Mouse (Mus musculus) hindbrain, embryonic 10.5 days (tissue): ENCODE data around the gene Npw. TPM values are rescaled to one million over a fixed set of nuclear protein-coding genes. Genes with fewer than 3 reads are reported as not detected.

ENCODE experiments used
- DNase-seq: peaks from one replicate; pipeline ENCODE4 v3.0.0-alpha.2; 2017; ENCODE audit warnings: low spot score
- H3K27ac ChIP-seq: fragments of 300-500 bp; sonication (generic); 2 replicates; pipeline ENCODE4 v1.5.1; 2016; ENCODE audit warnings: mild to moderate bottlenecking, moderate library complexity
- H3K27me3 ChIP-seq: fragments of 300-500 bp; sonication (generic); 2 replicates; pipeline ENCODE4 v1.6.1; 2016; ENCODE audit warnings: mild to moderate bottlenecking; ENCODE audit not compliant: poor library complexity, insufficient read depth, severe bottlenecking
- H3K36me3 ChIP-seq: fragments of 300-500 bp; sonication (generic); 2 replicates; pipeline ENCODE4 v1.6.1; 2016; ENCODE audit warnings: mild to moderate bottlenecking, moderate library complexity
- H3K4me1 ChIP-seq: fragments of 300-500 bp; sonication (generic); replicated peaks from 2 replicates; pipeline ENCODE4 v1.6.1; 2016; ENCODE audit warnings: mild to moderate bottlenecking
- H3K4me3 ChIP-seq: fragments of 300-500 bp; sonication (generic); 2 replicates; pipeline ENCODE4 v1.5.1; 2016; ENCODE audit warnings: mild to moderate bottlenecking, moderate library complexity
- H3K9me3 ChIP-seq: fragments of 300-500 bp; sonication (generic); 2 replicates; pipeline ENCODE4 v1.6.1; 2016; ENCODE audit warnings: mild to moderate bottlenecking, moderate library complexity
- WGBS: fragments of 180-500 bp; shearing (Covaris S2); methylation state at CpG from one replicate; pipeline ENCODE4 v1.1.7; 2016; 5-methylcytosine and 5-hydroxymethylcytosine counted together
- polyA plus RNA-seq: library from polyadenylated mRNA; unstranded; fragments of >200 nt; fragmentation: Nextera tagmentation; extraction: Ambion mirVana; gene quantifications from 2 replicates; pipeline ENCODE4 v1.2.1, GENCODE M21; 2016

The Npw gene
- polyA plus RNA-seq, 1 experiment from 2014 or later = not detected

GRCm38 (mm10) chr17:24689251-24690081, 31.2 kb upstream of the Npw start, which contains the start of gene Syngr3:
TSS of gene Syngr3 (minus strand) at chr17:24689955.
- H3K36me3 ChIP-seq = peaks cover 23% of the 10 kb centered on the region
- no peaks in the 10 kb centered on the region for H3K9me3 ChIP-seq
- peak within 1 kb of the TSS; percentile 79 for H3K4me3 ChIP-seq
- H3K27ac ChIP-seq = peak within 1 kb of the TSS; percentile 81
- WGBS = under 1% methylated on average over 55 of the region's 55 CpGs
- peak; percentile 33 for DNase-seq
- peaks cover 36% of the 10 kb centered on the region for H3K4me1 ChIP-seq
- peaks cover 64% of the 10 kb centered on the region for H3K27me3 ChIP-seq

GRCm38 (mm10) chr17:24687599-24687998, 29.3 kb upstream of the Npw start:
- DNase-seq = no peak
- peaks cover 63% of the 10 kb centered on the region for H3K27me3 ChIP-seq
- no peaks in the 10 kb centered on the region for H3K9me3 ChIP-seq
- 20% methylated on average over 23 of the region's 23 CpGs for WGBS
- peak overlapping the region; percentile 24; the same call in 1 of the 2 replicates for H3K27ac ChIP-seq
- peak overlapping the region; percentile 46 for H3K4me3 ChIP-seq
- H3K36me3 ChIP-seq = peaks cover 8% of the 10 kb centered on the region
- peaks cover 31% of the 10 kb centered on the region for H3K4me1 ChIP-seq

- peak overlapping the region; percentile 24; the same call in 1 of the 2 replicates for H3K27ac ChIP-seq
Measured at GRCm38 (mm10) chr17:24687146-24687595, 28.9 kb upstream of the Npw start.

GRCm38 (mm10) chr17:24686514-24686913, 28.3 kb upstream of the Npw start:
- H3K4me1 ChIP-seq = peaks cover 31% of the 10 kb centered on the region
- H3K27me3 ChIP-seq = peaks cover 52% of the 10 kb centered on the region
- peaks cover 11% of the 10 kb centered on the region for H3K36me3 ChIP-seq
- no peak overlapping the region for H3K27ac ChIP-seq
- no peaks in the 10 kb centered on the region for H3K9me3 ChIP-seq
- 26% methylated on average over 16 of the region's 16 CpGs for WGBS
- peak; percentile 49 for DNase-seq
- H3K4me3 ChIP-seq = peak overlapping the region; percentile 31

More at GRCm38 (mm10) chr17:24687146-24687595, 28.9 kb upstream of the Npw start:
- DNase-seq = peak; percentile 61
- WGBS = 2% methylated on average over 25 of the region's 25 CpGs
- H3K4me3 ChIP-seq = peak overlapping the region; percentile 46
- H3K27me3 ChIP-seq = peaks cover 58% of the 10 kb centered on the region
- H3K4me1 ChIP-seq = peaks cover 31% of the 10 kb centered on the region
- no peaks in the 10 kb centered on the region for H3K9me3 ChIP-seq
- H3K36me3 ChIP-seq = peaks cover 8% of the 10 kb centered on the region

- H3K4me3 ChIP-seq = no peak overlapping the region
- 94% methylated on average over 24 of the region's 24 CpGs for WGBS
- H3K4me1 ChIP-seq = peaks cover 11% of the 10 kb centered on the region
- no peak overlapping the region for H3K27ac ChIP-seq
- DNase-seq = no peak
- no peaks in the 10 kb centered on the region for H3K9me3 ChIP-seq
- H3K27me3 ChIP-seq = no peaks in the 10 kb centered on the region
- peaks cover 66% of the 10 kb centered on the region for H3K36me3 ChIP-seq
Measured at GRCm38 (mm10) chr17:24677500-24678080, 19.3 kb upstream of the Npw start.

- DNase-seq = no peak
- H3K4me3 ChIP-seq = no peak overlapping the region
- 96% methylated on average over 5 of the region's 5 CpGs for WGBS
- peaks cover 59% of the 10 kb centered on the region for H3K36me3 ChIP-seq
- no peaks in the 10 kb centered on the region for H3K9me3 ChIP-seq
- no peak overlapping the region for H3K27ac ChIP-seq
- H3K27me3 ChIP-seq = no peaks in the 10 kb centered on the region
- peaks cover 18% of the 10 kb centered on the region for H3K4me1 ChIP-seq
Measured at GRCm38 (mm10) chr17:24676877-24677276, 18.6 kb upstream of the Npw start.

- no peaks in the 10 kb centered on the region for H3K9me3 ChIP-seq
- 59% methylated on average over 2 of the region's 2 CpGs for WGBS
- H3K27me3 ChIP-seq = no peaks in the 10 kb centered on the region
- H3K36me3 ChIP-seq = peaks cover 52% of the 10 kb centered on the region
- no peak overlapping the region for H3K4me3 ChIP-seq
- no peak overlapping the region for H3K27ac ChIP-seq
- peak; percentile 73 for DNase-seq
- peaks cover 25% of the 10 kb centered on the region for H3K4me1 ChIP-seq
Measured at GRCm38 (mm10) chr17:24676187-24676586, 17.9 kb upstream of the Npw start.

GRCm38 (mm10) chr17:24674277-24674676, 16.0 kb upstream of the Npw start:
- no peaks in the 10 kb centered on the region for H3K27me3 ChIP-seq
- no peak overlapping the region for H3K4me3 ChIP-seq
- no peaks in the 10 kb centered on the region for H3K9me3 ChIP-seq
- no peak for DNase-seq
- WGBS = 86% methylated on average over 7 of the region's 7 CpGs
- H3K4me1 ChIP-seq = peaks cover 40% of the 10 kb centered on the region
- peaks cover 33% of the 10 kb centered on the region for H3K36me3 ChIP-seq
- no peak overlapping the region for H3K27ac ChIP-seq

- H3K9me3 ChIP-seq = no peaks in the 10 kb centered on the region
- DNase-seq = no peak
- WGBS = 34% methylated on average over 5 of the region's 5 CpGs
- no peaks in the 10 kb centered on the region for H3K27me3 ChIP-seq
- H3K4me1 ChIP-seq = peaks cover 47% of the 10 kb centered on the region
- H3K27ac ChIP-seq = no peak overlapping the region
- peaks cover 12% of the 10 kb centered on the region for H3K36me3 ChIP-seq
- peak overlapping the region; percentile 100; the same call in 1 of the 2 replicates for H3K4me3 ChIP-seq
Measured at GRCm38 (mm10) chr17:24672141-24672540, 13.9 kb upstream of the Npw start.

- Histone ChIP-seq H3K4me1 (peaks cover 47% of the 10 kb centered on the region), H3K4me3 (peak overlapping the region; percentile 100; the same call in 1 of the 2 replicates), H3K36me3 (peaks cover 4% of the 10 kb centered on the region; the same call in 1 of the 2 replicates), H3K27ac (no peak overlapping the region), H3K27me3 (no peaks in the 10 kb centered on the region), H3K9me3 (no peaks in the 10 kb centered on the region)
- no peak for DNase-seq
- WGBS = 75% methylated on average over 5 of the region's 5 CpGs
Measured at GRCm38 (mm10) chr17:24671346-24671745, 13.1 kb upstream of the Npw start.

- Histone ChIP-seq H3K9me3 (no peaks in the 10 kb centered on the region), H3K4me3 (peak overlapping the region; percentile 100), H3K4me1 (peaks cover 47% of the 10 kb centered on the region), H3K27me3 (no peaks in the 10 kb centered on the region), H3K27ac (peak overlapping the region; percentile 95), H3K36me3 (0 out of 2 replicates have a peak, but pooled peaks cover 3% of the 10 kb centered on the region)
- WGBS = 17% methylated on average over 8 of the region's 8 CpGs
- DNase-seq = no peak
Measured at GRCm38 (mm10) chr17:24670246-24670844, 12.1 kb upstream of the Npw start.

- peak; percentile 94 for DNase-seq
- Histone ChIP-seq H3K27ac (peak within 1 kb of the TSS; percentile 95), H3K27me3 (no peaks in the 10 kb centered on the region), H3K4me1 (peaks cover 47% of the 10 kb centered on the region), H3K4me3 (peak within 1 kb of the TSS; percentile 100), H3K36me3 (0 out of 2 replicates have a peak, but pooled peaks cover 3% of the 10 kb centered on the region), H3K9me3 (no peaks in the 10 kb centered on the region)
- under 1% methylated on average over 80 of the region's 80 CpGs for WGBS
Measured at GRCm38 (mm10) chr17:24669545-24670245, 11.4 kb upstream of the Npw start, which contains the start of gene Zfp598. TSS of gene Zfp598 (plus strand) at chr17:24669687.
